Mouse (Mus musculus): ENCODE results near the gene Elf3. TPM values are rescaled to one million over a fixed set of nuclear protein-coding genes. Genes with fewer than 3 reads are reported as not detected.

Elf3 gene
- polyA plus RNA-seq, 1 experiment from 2014 or later, result 0.42 TPM

GRCm38 (mm10) chr1:135227339-135227950 lies 30.9 kb downstream of the Elf3 start:
- Histone ChIP-seq H3K4me1 (ENCODE audit: control insufficient read depth, insufficient read depth, low read length) (no peaks in the 10 kb centered on the region), H3K36me3 (ENCODE audit: control insufficient read depth, insufficient read depth, low read length) (no peaks in the 10 kb centered on the region), H3K27ac (ENCODE audit: low read depth, low read length) (no peak overlapping the region), H3K9me3 (ENCODE audit: control insufficient read depth, low read length) (no peaks in the 10 kb centered on the region), H3K9ac (ENCODE audit: low read length) (no peak overlapping the region), H3K4me2 (no peak overlapping the region), H3K27me3 (ENCODE audit: control insufficient read depth, insufficient read depth, low read length) (no peaks in the 10 kb centered on the region), H3K4me3 (ENCODE audit: low read depth, low read length) (no peak overlapping the region)
- no peak for DNase-seq (ENCODE audit: low spot score, missing footprints)
- WGBS, result 86% methylated on average over 13 of the region's 13 CpGs
- ATAC-seq (ENCODE audit: low FRiP score), result no peak

DNA sequence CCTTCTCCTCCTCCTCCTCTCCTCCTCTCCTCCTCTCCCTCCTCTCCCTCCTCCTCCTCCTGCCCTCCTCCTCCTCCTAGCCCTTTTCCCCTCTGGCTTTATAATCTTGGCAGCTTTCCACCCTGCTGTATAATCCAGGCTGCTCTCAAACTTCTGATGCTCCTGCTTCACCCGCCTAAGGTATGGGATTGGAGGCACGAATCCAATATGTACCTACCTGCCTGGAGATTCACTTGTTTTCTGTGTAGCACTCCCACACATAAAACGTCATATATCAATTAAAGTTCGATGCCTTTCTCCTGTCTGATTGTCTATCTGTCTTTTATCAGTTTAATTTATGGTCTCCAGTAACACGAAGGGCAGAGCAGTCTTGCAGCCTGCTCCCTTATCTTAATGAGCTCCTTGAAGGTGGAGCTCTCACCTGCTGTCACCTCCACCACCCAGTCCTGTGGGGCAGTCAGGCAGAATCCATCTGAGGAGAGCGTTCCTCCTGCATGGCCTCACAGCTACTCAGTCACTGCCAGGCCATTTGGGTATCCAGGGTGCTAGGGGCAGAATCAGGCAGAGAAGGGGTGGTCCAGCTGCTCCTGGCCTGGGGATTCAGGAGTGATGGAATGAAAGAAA lies 33.3 kb downstream of the Elf3 start:
- no peak overlapping the region for H3K9ac ChIP-seq (ENCODE audit: low read length)
- no peak for ATAC-seq (ENCODE audit: low FRiP score)
- DNase-seq (ENCODE audit: low spot score, missing footprints), result no peak
- H3K4me3 ChIP-seq (ENCODE audit: low read depth, low read length), result no peak overlapping the region
- WGBS, result 78% methylated on average over 6 of the region's 6 CpGs
- no peaks in the 10 kb centered on the region for H3K27me3 ChIP-seq (ENCODE audit: control insufficient read depth, insufficient read depth, low read length)
- H3K9me3 ChIP-seq (ENCODE audit: control insufficient read depth, low read length), result no peaks in the 10 kb centered on the region
- no peak overlapping the region for H3K4me2 ChIP-seq
- H3K36me3 ChIP-seq (ENCODE audit: control insufficient read depth, insufficient read depth, low read length), result no peaks in the 10 kb centered on the region
- H3K4me1 ChIP-seq (ENCODE audit: control insufficient read depth, insufficient read depth, low read length), result no peaks in the 10 kb centered on the region
- no peak overlapping the region for H3K27ac ChIP-seq (ENCODE audit: low read depth, low read length)

- no peak overlapping the region for H3K4me3 ChIP-seq (ENCODE audit: low read depth, low read length)
- no peaks in the 10 kb centered on the region for H3K27me3 ChIP-seq (ENCODE audit: control insufficient read depth, insufficient read depth, low read length)
- no peak for ATAC-seq (ENCODE audit: low FRiP score)
- H3K27ac ChIP-seq (ENCODE audit: low read depth, low read length), result no peak overlapping the region
- H3K4me1 ChIP-seq (ENCODE audit: control insufficient read depth, insufficient read depth, low read length), result no peaks in the 10 kb centered on the region
- no peak overlapping the region for H3K9ac ChIP-seq (ENCODE audit: low read length)
- WGBS, result 85% methylated on average over 3 of the region's 3 CpGs
- H3K36me3 ChIP-seq (ENCODE audit: control insufficient read depth, insufficient read depth, low read length), result no peaks in the 10 kb centered on the region
- DNase-seq (ENCODE audit: low spot score, missing footprints), result no peak
- H3K4me2 ChIP-seq, result no peak overlapping the region
- no peaks in the 10 kb centered on the region for H3K9me3 ChIP-seq (ENCODE audit: control insufficient read depth, low read length)
Measured at GRCm38 (mm10) chr1:135224147-135224546, 34.2 kb downstream of the Elf3 start.

GRCm38 (mm10) chr1:135217607-135218233 lies 40.6 kb downstream of the Elf3 start:
- no peak overlapping the region for H3K9ac ChIP-seq (ENCODE audit: low read length)
- ATAC-seq (ENCODE audit: low FRiP score) (no peak), DNase-seq (ENCODE audit: low spot score, missing footprints) (no peak)
- no peaks in the 10 kb centered on the region for H3K4me1 ChIP-seq (ENCODE audit: control insufficient read depth, insufficient read depth, low read length)
- H3K27ac ChIP-seq (ENCODE audit: low read depth, low read length), result no peak overlapping the region
- WGBS, result 51% methylated on average over 13 of the region's 13 CpGs
- no peaks in the 10 kb centered on the region for H3K36me3 ChIP-seq (ENCODE audit: control insufficient read depth, insufficient read depth, low read length)
- H3K9me3 ChIP-seq (ENCODE audit: control insufficient read depth, low read length), result no peaks in the 10 kb centered on the region
- H3K27me3 ChIP-seq (ENCODE audit: control insufficient read depth, insufficient read depth, low read length), result no peaks in the 10 kb centered on the region
- no peak overlapping the region for H3K4me2 ChIP-seq
- no peak overlapping the region for H3K4me3 ChIP-seq (ENCODE audit: low read depth, low read length)

DNA sequence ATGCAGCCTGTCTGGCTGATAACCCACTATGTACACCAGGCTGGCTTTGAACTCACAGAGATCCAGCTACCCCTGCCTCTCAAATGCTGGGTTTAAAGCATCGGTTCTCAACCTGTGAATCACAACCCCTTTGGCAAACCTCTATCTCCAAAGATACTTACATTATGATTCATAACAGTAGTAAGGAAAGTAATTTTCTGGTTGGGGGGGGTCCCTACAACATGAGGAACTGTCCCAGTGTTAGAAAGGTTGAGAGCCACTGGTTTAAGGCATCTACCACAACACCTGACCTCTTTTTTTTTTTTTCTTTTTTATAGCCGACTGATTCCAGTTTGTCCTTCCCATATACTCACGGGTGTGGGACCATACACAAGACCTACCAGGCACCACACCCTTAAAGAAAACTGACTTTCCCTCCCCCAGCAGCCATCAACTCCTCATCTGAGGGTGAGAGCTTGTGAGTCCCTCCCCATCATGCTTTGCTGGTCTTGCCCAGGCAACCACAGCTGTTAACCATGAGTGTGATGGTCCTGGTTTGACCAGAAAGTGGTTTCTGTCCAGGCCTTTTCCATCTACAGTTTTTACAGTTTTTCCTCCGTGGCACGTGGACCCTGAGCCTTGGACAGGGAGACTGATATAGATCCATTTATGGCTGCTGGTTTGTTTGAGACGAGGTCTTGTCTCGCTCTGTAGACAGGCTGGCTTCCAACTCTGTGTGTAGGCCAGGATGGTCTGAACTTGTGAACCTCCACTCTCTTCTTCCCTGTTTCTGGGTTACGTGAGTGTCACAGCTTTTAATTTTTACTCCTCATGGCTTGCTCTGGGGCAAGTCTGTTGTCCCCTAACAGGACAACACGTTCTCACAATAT lies 44.4 kb downstream of the Elf3 start:
- no peak for ATAC-seq (ENCODE audit: low FRiP score)
- Histone ChIP-seq H3K4me1 (ENCODE audit: control insufficient read depth, insufficient read depth, low read length) (no peaks in the 10 kb centered on the region), H3K4me3 (ENCODE audit: low read depth, low read length) (no peak overlapping the region), H3K9ac (ENCODE audit: low read length) (no peak overlapping the region), H3K36me3 (ENCODE audit: control insufficient read depth, insufficient read depth, low read length) (no peaks in the 10 kb centered on the region), H3K27ac (ENCODE audit: low read depth, low read length) (no peak overlapping the region), H3K27me3 (ENCODE audit: control insufficient read depth, insufficient read depth, low read length) (no peaks in the 10 kb centered on the region), H3K4me2 (no peak overlapping the region), H3K9me3 (ENCODE audit: control insufficient read depth, low read length) (no peaks in the 10 kb centered on the region)
- WGBS, result 92% methylated on average over 9 of the region's 9 CpGs
- no peak for DNase-seq (ENCODE audit: low spot score, missing footprints)

GRCm38 (mm10) chr1:135210421-135210820 lies 47.9 kb downstream of the Elf3 start:
- ATAC-seq (ENCODE audit: low FRiP score) (no peak), DNase-seq (ENCODE audit: low spot score, missing footprints) (no peak)
- H3K4me2 ChIP-seq, result no peak overlapping the region
- H3K4me1 ChIP-seq (ENCODE audit: control insufficient read depth, insufficient read depth, low read length), result no peaks in the 10 kb centered on the region
- H3K9ac ChIP-seq (ENCODE audit: low read length), result no peak overlapping the region
- no peaks in the 10 kb centered on the region for H3K36me3 ChIP-seq (ENCODE audit: control insufficient read depth, insufficient read depth, low read length)
- WGBS, result 59% methylated on average over 5 of the region's 5 CpGs
- H3K4me3 ChIP-seq (ENCODE audit: low read depth, low read length), result no peak overlapping the region
- no peaks in the 10 kb centered on the region for H3K9me3 ChIP-seq (ENCODE audit: control insufficient read depth, low read length)
- no peak overlapping the region for H3K27ac ChIP-seq (ENCODE audit: low read depth, low read length)
- H3K27me3 ChIP-seq (ENCODE audit: control insufficient read depth, insufficient read depth, low read length), result no peaks in the 10 kb centered on the region

DNA sequence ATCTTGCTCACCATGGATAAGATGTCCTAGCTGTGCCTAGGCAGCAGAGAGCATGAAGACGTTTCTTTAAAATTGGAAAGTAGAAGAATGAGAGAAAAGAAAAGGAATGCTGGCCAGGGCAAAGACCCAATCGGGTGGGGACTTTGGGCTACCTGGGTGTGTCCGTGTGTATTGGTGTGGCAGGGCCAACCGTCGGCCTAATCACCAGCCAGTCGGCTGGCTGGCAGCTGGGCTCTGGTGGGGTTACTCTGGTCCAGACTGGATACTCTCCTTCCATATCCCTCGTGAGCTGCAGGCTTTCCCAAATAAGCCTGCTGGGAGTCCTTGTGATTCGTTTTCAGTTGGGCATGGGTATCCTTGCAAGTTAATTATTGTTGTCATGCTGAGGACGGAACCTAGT lies 49.7 kb downstream of the Elf3 start:
- DNase-seq (ENCODE audit: low spot score, missing footprints), result no peak
- Histone ChIP-seq H3K27ac (ENCODE audit: low read depth, low read length) (no peak overlapping the region), H3K4me2 (no peak overlapping the region), H3K4me3 (ENCODE audit: low read depth, low read length) (no peak overlapping the region), H3K4me1 (ENCODE audit: control insufficient read depth, insufficient read depth, low read length) (peaks cover 2% of the 10 kb centered on the region; the same call in 1 of the 2 replicates), H3K27me3 (ENCODE audit: control insufficient read depth, insufficient read depth, low read length) (no peaks in the 10 kb centered on the region), H3K9ac (ENCODE audit: low read length) (no peak overlapping the region), H3K36me3 (ENCODE audit: control insufficient read depth, insufficient read depth, low read length) (no peaks in the 10 kb centered on the region), H3K9me3 (ENCODE audit: control insufficient read depth, low read length) (no peaks in the 10 kb centered on the region)
- no peak for ATAC-seq (ENCODE audit: low FRiP score)
- WGBS, result 78% methylated on average over 9 of the region's 9 CpGs

DNA sequence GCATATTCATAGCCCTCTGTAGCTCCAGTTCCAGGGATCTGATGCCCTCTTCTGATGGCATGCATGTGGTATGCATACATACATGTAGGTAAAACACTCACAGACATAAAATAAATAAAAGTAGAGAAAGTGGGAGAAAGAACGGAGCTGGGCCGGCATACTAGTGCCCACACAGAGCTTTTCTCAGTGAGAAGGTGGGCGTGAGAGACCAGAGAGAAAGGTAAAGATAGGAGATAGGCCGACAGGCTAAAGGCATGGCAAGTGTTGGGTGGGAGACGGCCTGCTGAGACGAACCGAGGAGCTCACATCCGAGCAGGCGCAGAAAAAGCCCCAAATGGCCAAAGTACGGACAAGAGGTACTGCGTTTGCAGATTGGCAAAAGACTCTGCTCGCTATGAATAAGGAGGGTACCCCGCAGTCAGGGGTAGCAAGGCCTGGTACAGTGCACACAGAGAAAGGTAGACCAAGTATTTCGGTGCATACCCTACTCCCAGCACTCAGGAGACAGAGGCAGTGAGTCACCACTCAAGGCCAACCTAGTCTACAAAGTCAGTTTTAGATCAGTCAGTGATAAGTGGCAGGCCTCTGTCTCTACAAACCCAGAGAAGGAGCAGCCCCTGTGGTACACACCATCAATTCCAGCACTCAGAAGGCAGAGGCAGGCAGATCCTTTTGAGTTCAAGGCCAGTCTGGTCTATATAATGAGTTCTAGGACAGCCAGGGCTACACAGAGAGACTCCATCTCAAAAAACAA lies 51.6 kb downstream of the Elf3 start:
- Histone ChIP-seq H3K27me3 (ENCODE audit: control insufficient read depth, insufficient read depth, low read length) (no peaks in the 10 kb centered on the region), H3K9ac (ENCODE audit: low read length) (no peak overlapping the region), H3K9me3 (ENCODE audit: control insufficient read depth, low read length) (no peaks in the 10 kb centered on the region), H3K36me3 (ENCODE audit: control insufficient read depth, insufficient read depth, low read length) (no peaks in the 10 kb centered on the region), H3K27ac (ENCODE audit: low read depth, low read length) (no peak overlapping the region), H3K4me3 (ENCODE audit: low read depth, low read length) (no peak overlapping the region), H3K4me2 (no peak overlapping the region), H3K4me1 (ENCODE audit: control insufficient read depth, insufficient read depth, low read length) (peaks cover 2% of the 10 kb centered on the region; the same call in 1 of the 2 replicates)
- WGBS, result 89% methylated on average over 14 of the region's 14 CpGs
- ATAC-seq (ENCODE audit: low FRiP score) (no peak), DNase-seq (ENCODE audit: low spot score, missing footprints) (no peak)

Data from midbrain, embryonic 11.5 days (tissue).